Mouse (Mus musculus): Measurements from ENCODE around the gene Vamp2. TPM values are rescaled to one million over a fixed set of nuclear protein-coding genes. Genes with fewer than 3 reads are reported as not detected.
A peak's percentile ranks its signal among the peaks of the same experiment; 100 is the strongest.

The Vamp2 gene
- polyA plus RNA-seq, 1 experiment from 2014 or later: 82.2 TPM

GRCm38 (mm10) chr11:69058729-69059356 lies 29.4 kb upstream of the Vamp2 start:
- Histone ChIP-seq H3K9me3 (replicated peaks) (no peaks in the 10 kb centered on the region), H3K4me1 (replicated peaks) (peaks cover 27% of the 10 kb centered on the region), H3K27me3 (no peaks in the 10 kb centered on the region), H3K9ac (peak overlapping the region; percentile 73), H3K27ac (peak overlapping the region; percentile 91), H3K4me3 (peak overlapping the region; percentile 69), H3K36me3 (peaks cover 7% of the 10 kb centered on the region; the same call in 1 of the 2 replicates), H3K4me2 (peak overlapping the region; percentile 84)
- no peak for ATAC-seq (replicated peaks; ENCODE audit: insufficient number of reproducible peaks, insufficient read depth, low FRiP score, low read depth)
- WGBS: 1% methylated on average over 19 of the region's 19 CpGs

- Histone ChIP-seq H3K9me3 (replicated peaks) (no peaks in the 10 kb centered on the region), H3K27me3 (no peaks in the 10 kb centered on the region), H3K4me2 (peak within 1 kb of the TSS; percentile 90), H3K9ac (peak within 1 kb of the TSS; percentile 84), H3K4me3 (peak within 1 kb of the TSS; percentile 69), H3K36me3 (0 out of 2 replicates have a peak, but pooled peaks cover under 1% of the 10 kb centered on the region), H3K27ac (peak within 1 kb of the TSS; percentile 94), H3K4me1 (replicated peaks) (peaks cover 32% of the 10 kb centered on the region)
- ATAC-seq (replicated peaks; ENCODE audit: insufficient number of reproducible peaks, insufficient read depth, low FRiP score, low read depth): peak; percentile 92
- under 1% methylated on average over 64 of the region's 64 CpGs for WGBS
Measured at GRCm38 (mm10) chr11:69059357-69059974, 28.8 kb upstream of the Vamp2 start, which contains the start of gene Borcs6. Gene Borcs6, plus strand, starts transcription at chr11:69059717.

GRCm38 (mm10) chr11:69059975-69060411 lies 28.3 kb upstream of the Vamp2 start:
- peak overlapping the region; percentile 69 for H3K4me3 ChIP-seq
- WGBS: under 1% methylated on average over 49 of the region's 49 CpGs
- no peaks in the 10 kb centered on the region for H3K27me3 ChIP-seq
- peak; percentile 7 for ATAC-seq (replicated peaks; ENCODE audit: insufficient number of reproducible peaks, insufficient read depth, low FRiP score, low read depth)
- no peaks in the 10 kb centered on the region for H3K36me3 ChIP-seq
- peak overlapping the region; percentile 84 for H3K9ac ChIP-seq
- peak overlapping the region; percentile 94 for H3K27ac ChIP-seq
- H3K4me2 ChIP-seq: peak overlapping the region; percentile 90
- no peaks in the 10 kb centered on the region for H3K9me3 ChIP-seq (replicated peaks)
- peaks cover 35% of the 10 kb centered on the region for H3K4me1 ChIP-seq (replicated peaks)

GRCm38 (mm10) chr11:69060448-69061254 lies 27.6 kb upstream of the Vamp2 start:
- no peak for ATAC-seq (replicated peaks; ENCODE audit: insufficient number of reproducible peaks, insufficient read depth, low FRiP score, low read depth)
- peaks cover 35% of the 10 kb centered on the region for H3K4me1 ChIP-seq (replicated peaks)
- 1% methylated on average over 40 of the region's 40 CpGs for WGBS
- H3K4me3 ChIP-seq: peak overlapping the region; percentile 69
- H3K27me3 ChIP-seq: no peaks in the 10 kb centered on the region
- peak overlapping the region; percentile 84 for H3K9ac ChIP-seq
- H3K36me3 ChIP-seq: no peaks in the 10 kb centered on the region
- H3K4me2 ChIP-seq: peak overlapping the region; percentile 90
- peak overlapping the region; percentile 94 for H3K27ac ChIP-seq
- no peaks in the 10 kb centered on the region for H3K9me3 ChIP-seq (replicated peaks)

- Histone ChIP-seq H3K9me3 (replicated peaks) (no peaks in the 10 kb centered on the region), H3K27ac (peak overlapping the region; percentile 94), H3K4me3 (peak overlapping the region; percentile 69), H3K9ac (peak overlapping the region; percentile 84), H3K36me3 (no peaks in the 10 kb centered on the region), H3K4me2 (peak overlapping the region; percentile 90), H3K27me3 (no peaks in the 10 kb centered on the region), H3K4me1 (replicated peaks) (peaks cover 41% of the 10 kb centered on the region)
- no peak for ATAC-seq (replicated peaks; ENCODE audit: insufficient number of reproducible peaks, insufficient read depth, low FRiP score, low read depth)
- WGBS: 16% methylated on average over 17 of the region's 17 CpGs
Measured at GRCm38 (mm10) chr11:69061255-69061912, 26.9 kb upstream of the Vamp2 start.

GRCm38 (mm10) chr11:69062194-69062760 lies 26.0 kb upstream of the Vamp2 start:
- H3K27me3 ChIP-seq: no peaks in the 10 kb centered on the region
- under 1% methylated on average over 17 of the region's 17 CpGs for WGBS
- no peak for ATAC-seq (replicated peaks; ENCODE audit: insufficient number of reproducible peaks, insufficient read depth, low FRiP score, low read depth)
- H3K4me1 ChIP-seq (replicated peaks): peaks cover 48% of the 10 kb centered on the region
- H3K9me3 ChIP-seq (replicated peaks): no peaks in the 10 kb centered on the region
- H3K4me2 ChIP-seq: peak overlapping the region; percentile 90
- peak overlapping the region; percentile 46; the same call in 1 of the 2 replicates for H3K9ac ChIP-seq
- H3K27ac ChIP-seq: peak overlapping the region; percentile 82
- H3K36me3 ChIP-seq: no peaks in the 10 kb centered on the region
- H3K4me3 ChIP-seq: peak overlapping the region; percentile 61

- under 1% methylated on average over 19 of the region's 19 CpGs for WGBS
- Histone ChIP-seq H3K4me1 (replicated peaks) (peaks cover 53% of the 10 kb centered on the region), H3K27me3 (no peaks in the 10 kb centered on the region), H3K9ac (peak overlapping the region; percentile 60), H3K9me3 (replicated peaks) (no peaks in the 10 kb centered on the region), H3K36me3 (no peaks in the 10 kb centered on the region), H3K4me2 (peak overlapping the region; percentile 90), H3K27ac (peak overlapping the region; percentile 82), H3K4me3 (peak overlapping the region; percentile 61)
- peak; percentile 47 for ATAC-seq (replicated peaks; ENCODE audit: insufficient number of reproducible peaks, insufficient read depth, low FRiP score, low read depth)
Measured at GRCm38 (mm10) chr11:69062761-69063224, 25.5 kb upstream of the Vamp2 start.

GRCm38 (mm10) chr11:69063413-69064201 lies 24.7 kb upstream of the Vamp2 start:
- whole genome bisulfite sequencing: under 1% methylated on average over 31 of the region's 31 CpGs
- no peak for ATAC-seq (replicated peaks; ENCODE audit: insufficient number of reproducible peaks, insufficient read depth, low FRiP score, low read depth)
- Histone ChIP-seq H3K27me3 (no peaks in the 10 kb centered on the region), H3K9ac (peak overlapping the region; percentile 65), H3K4me1 (replicated peaks) (peaks cover 50% of the 10 kb centered on the region), H3K9me3 (replicated peaks) (no peaks in the 10 kb centered on the region), H3K4me2 (peak overlapping the region; percentile 90), H3K4me3 (peak overlapping the region; percentile 61), H3K36me3 (no peaks in the 10 kb centered on the region), H3K27ac (peak overlapping the region; percentile 82)

- H3K27me3 ChIP-seq: no peaks in the 10 kb centered on the region
- peak overlapping the region; percentile 65 for H3K9ac ChIP-seq
- peak overlapping the region; percentile 90 for H3K4me2 ChIP-seq
- H3K36me3 ChIP-seq: no peaks in the 10 kb centered on the region
- peak overlapping the region; percentile 61 for H3K4me3 ChIP-seq
- H3K4me1 ChIP-seq (replicated peaks): peaks cover 49% of the 10 kb centered on the region
- no peaks in the 10 kb centered on the region for H3K9me3 ChIP-seq (replicated peaks)
- H3K27ac ChIP-seq: peak overlapping the region; percentile 82
- WGBS: 64% methylated on average over 9 of the region's 9 CpGs
- ATAC-seq (replicated peaks; ENCODE audit: insufficient number of reproducible peaks, insufficient read depth, low FRiP score, low read depth): no peak
Measured at GRCm38 (mm10) chr11:69064259-69065133, 23.8 kb upstream of the Vamp2 start.
